Mouse (Mus musculus): ENCODE data around the gene Gm17509. TPM values are rescaled to one million over a fixed set of nuclear protein-coding genes. Genes with fewer than 3 reads are reported as not detected.

Gm17509 gene
- polyA plus RNA-seq, 1 experiment from 2014 or later, result 0.13 TPM

- DNase-seq (ENCODE audit: low spot score) (no peak), ATAC-seq (replicated peaks; ENCODE audit: low FRiP score, low read depth) (no peak)
- no peaks in the 10 kb centered on the region for H3K36me3 ChIP-seq (ENCODE audit: insufficient read depth, low read length)
- no peak overlapping the region for H3K4me2 ChIP-seq (ENCODE audit: low read length)
- H3K9ac ChIP-seq (ENCODE audit: low read depth, low read length), result no peak overlapping the region
- no peak for TF ChIP-seq CTCF (IDR thresholded peaks at IDR 0.05; ENCODE audit: low read depth)
- H3K4me1 ChIP-seq (replicated peaks; ENCODE audit: insufficient read depth, low read length), result no peaks in the 10 kb centered on the region; the same call in 1 of the 2 replicates
- H3K9me3 ChIP-seq (replicated peaks; ENCODE audit: low read length), result no peaks in the 10 kb centered on the region
- no peak overlapping the region for H3K27ac ChIP-seq
- H3K4me3 ChIP-seq (replicated peaks; ENCODE audit: low read depth, low read length), result no peak overlapping the region
- H3K27me3 ChIP-seq (ENCODE audit: insufficient read depth, low read length), result 0 out of 2 replicates have a peak, but pooled peaks cover 6% of the 10 kb centered on the region
- 37% methylated on average over 10 of the region's 10 CpGs for WGBS
Measured at GRCm38 (mm10) chr13:117216126-117216525, 4.7 kb downstream of the Gm17509 start.

- Histone ChIP-seq H3K4me2 (ENCODE audit: low read length) (no peak overlapping the region; the same call in 1 of the 2 replicates), H3K27me3 (ENCODE audit: insufficient read depth, low read length) (0 out of 2 replicates have a peak, but pooled peaks cover 3% of the 10 kb centered on the region), H3K9ac (ENCODE audit: low read depth, low read length) (no peak overlapping the region), H3K4me1 (replicated peaks; ENCODE audit: insufficient read depth, low read length) (no peaks in the 10 kb centered on the region; the same call in 1 of the 2 replicates), H3K4me3 (replicated peaks; ENCODE audit: low read depth, low read length) (no peak overlapping the region), H3K27ac (no peak overlapping the region), H3K9me3 (replicated peaks; ENCODE audit: low read length) (no peaks in the 10 kb centered on the region), H3K36me3 (ENCODE audit: insufficient read depth, low read length) (no peaks in the 10 kb centered on the region)
- ATAC-seq (replicated peaks; ENCODE audit: low FRiP score, low read depth) (no peak), DNase-seq (ENCODE audit: low spot score) (no peak)
- no peak for TF ChIP-seq CTCF (IDR thresholded peaks at IDR 0.05; ENCODE audit: low read depth)
- 30% methylated on average over 10 of the region's 10 CpGs for WGBS
Measured at GRCm38 (mm10) chr13:117215481-117215880, 5.4 kb downstream of the Gm17509 start.

- no peaks in the 10 kb centered on the region for H3K36me3 ChIP-seq (ENCODE audit: insufficient read depth, low read length)
- H3K4me1 ChIP-seq (replicated peaks; ENCODE audit: insufficient read depth, low read length), result no peaks in the 10 kb centered on the region
- H3K27ac ChIP-seq, result no peak overlapping the region
- no peaks in the 10 kb centered on the region for H3K27me3 ChIP-seq (ENCODE audit: insufficient read depth, low read length)
- H3K9me3 ChIP-seq (replicated peaks; ENCODE audit: low read length), result no peaks in the 10 kb centered on the region
- no peak for TF ChIP-seq CTCF (IDR thresholded peaks at IDR 0.05; ENCODE audit: low read depth)
- ATAC-seq (replicated peaks; ENCODE audit: low FRiP score, low read depth) (no peak), DNase-seq (ENCODE audit: low spot score) (no peak)
- 43% methylated on average over 11 of the region's 11 CpGs for WGBS
- H3K4me2 ChIP-seq (ENCODE audit: low read length), result no peak overlapping the region
- H3K4me3 ChIP-seq (replicated peaks; ENCODE audit: low read depth, low read length), result no peak overlapping the region
- no peak overlapping the region for H3K9ac ChIP-seq (ENCODE audit: low read depth, low read length)
Measured at GRCm38 (mm10) chr13:117211386-117211875, 9.4 kb downstream of the Gm17509 start.

GRCm38 (mm10) chr13:117208236-117208635 is 12.6 kb downstream of the Gm17509 start, which contains the start of gene Emb:
TSS of gene Emb (plus strand) at chr13:117208536.
- Histone ChIP-seq H3K27ac (no peak within 1 kb of the TSS), H3K27me3 (ENCODE audit: insufficient read depth, low read length) (no peaks in the 10 kb centered on the region), H3K9me3 (replicated peaks; ENCODE audit: low read length) (no peaks in the 10 kb centered on the region), H3K4me3 (replicated peaks; ENCODE audit: low read depth, low read length) (no peak within 1 kb of the TSS), H3K4me2 (ENCODE audit: low read length) (no peak within 1 kb of the TSS), H3K4me1 (replicated peaks; ENCODE audit: insufficient read depth, low read length) (no peaks in the 10 kb centered on the region), H3K36me3 (ENCODE audit: insufficient read depth, low read length) (no peaks in the 10 kb centered on the region), H3K9ac (ENCODE audit: low read depth, low read length) (no peak within 1 kb of the TSS)
- WGBS, result 62% methylated on average over 6 of the region's 6 CpGs
- ATAC-seq (replicated peaks; ENCODE audit: low FRiP score, low read depth) (no peak), DNase-seq (ENCODE audit: low spot score) (no peak)
- no peak for TF ChIP-seq CTCF (IDR thresholded peaks at IDR 0.05; ENCODE audit: low read depth)

GRCm38 (mm10) chr13:117206066-117206465 is 14.8 kb downstream of the Gm17509 start:
- Histone ChIP-seq H3K27ac (no peak overlapping the region), H3K27me3 (ENCODE audit: insufficient read depth, low read length) (no peaks in the 10 kb centered on the region), H3K9me3 (replicated peaks; ENCODE audit: low read length) (no peaks in the 10 kb centered on the region), H3K36me3 (ENCODE audit: insufficient read depth, low read length) (no peaks in the 10 kb centered on the region), H3K4me1 (replicated peaks; ENCODE audit: insufficient read depth, low read length) (no peaks in the 10 kb centered on the region), H3K4me2 (ENCODE audit: low read length) (no peak overlapping the region), H3K9ac (ENCODE audit: low read depth, low read length) (no peak overlapping the region), H3K4me3 (replicated peaks; ENCODE audit: low read depth, low read length) (no peak overlapping the region)
- no peak for DNase-seq (ENCODE audit: low spot score)
- WGBS, result 91% methylated on average over 8 of the region's 8 CpGs
- no peak for ATAC-seq (replicated peaks; ENCODE audit: low FRiP score, low read depth)
- no peak for TF ChIP-seq CTCF (IDR thresholded peaks at IDR 0.05; ENCODE audit: low read depth)

- no peak overlapping the region for H3K27ac ChIP-seq
- H3K27me3 ChIP-seq (ENCODE audit: insufficient read depth, low read length), result no peaks in the 10 kb centered on the region
- no peak for TF ChIP-seq CTCF (IDR thresholded peaks at IDR 0.05; ENCODE audit: low read depth)
- DNase-seq (ENCODE audit: low spot score) (no peak), ATAC-seq (replicated peaks; ENCODE audit: low FRiP score, low read depth) (no peak)
- H3K9ac ChIP-seq (ENCODE audit: low read depth, low read length), result no peak overlapping the region
- no peak overlapping the region for H3K4me2 ChIP-seq (ENCODE audit: low read length)
- H3K4me3 ChIP-seq (replicated peaks; ENCODE audit: low read depth, low read length), result no peak overlapping the region
- 88% methylated on average over 7 of the region's 7 CpGs for WGBS
- H3K4me1 ChIP-seq (replicated peaks; ENCODE audit: insufficient read depth, low read length), result no peaks in the 10 kb centered on the region
- H3K9me3 ChIP-seq (replicated peaks; ENCODE audit: low read length), result no peaks in the 10 kb centered on the region
- no peaks in the 10 kb centered on the region for H3K36me3 ChIP-seq (ENCODE audit: insufficient read depth, low read length)
Measured at GRCm38 (mm10) chr13:117204685-117205084, 16.2 kb downstream of the Gm17509 start.

All from kidney, postnatal 0 days (tissue).